Mouse (Mus musculus) c-Kit-positive CD71-negative TER-119-negative erythroid progenitor cells, embryonic 14.5 days (primary cell): ENCODE measurements around the gene Cux2.
A peak's percentile ranks its signal among the peaks of the same experiment; 100 is the strongest.

ENCODE experiments used
- DNase-seq: peaks from one replicate; pipeline ENCODE4 v3.0.0-alpha.2; 2013; ENCODE audit warnings: low read depth

The Cux2 gene

DNA sequence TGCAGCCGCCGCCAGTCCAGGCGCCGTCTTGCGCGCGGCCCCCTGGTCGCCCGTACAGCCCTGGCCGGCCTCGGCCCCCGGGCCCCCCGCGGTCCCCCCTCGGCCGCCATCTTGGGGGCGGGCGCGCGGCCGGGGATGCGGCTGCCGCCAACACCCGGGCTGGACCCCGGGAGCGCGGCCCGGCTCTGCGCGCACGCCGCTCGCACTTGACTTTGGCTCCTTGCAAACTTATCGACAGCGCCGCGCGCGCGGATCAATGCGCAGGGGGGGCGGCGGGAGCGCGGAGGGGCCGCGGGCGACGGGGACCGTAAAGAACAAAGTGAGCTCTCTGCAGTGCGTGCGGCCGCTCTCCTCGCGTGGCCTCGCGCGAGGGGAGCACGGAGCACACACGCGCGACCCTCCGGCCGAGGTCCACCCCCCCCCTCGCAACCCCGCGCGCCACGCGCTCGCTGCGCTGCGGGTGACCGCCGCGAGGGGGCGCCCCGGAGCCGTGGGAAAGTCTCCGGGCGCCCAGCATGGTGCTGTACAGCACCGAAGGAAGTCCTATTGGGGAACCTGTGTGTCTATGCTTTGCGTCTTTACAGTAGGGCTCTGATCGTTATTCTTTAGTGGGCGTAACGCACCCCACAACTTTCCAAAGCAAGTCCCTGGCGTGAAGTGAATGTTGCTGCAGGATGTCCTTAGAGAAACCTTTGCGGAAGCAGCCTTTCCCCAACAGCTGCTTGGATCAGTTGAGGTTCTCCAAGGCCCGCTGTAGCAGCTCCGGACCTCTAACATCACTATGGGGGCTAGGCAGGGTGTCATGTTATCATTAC is at the start of gene Cux2:
Cux2 (minus strand) TSS at position 86 of the 815 bp plus-strand sequence.
- no peak for DNase-seq

DNA sequence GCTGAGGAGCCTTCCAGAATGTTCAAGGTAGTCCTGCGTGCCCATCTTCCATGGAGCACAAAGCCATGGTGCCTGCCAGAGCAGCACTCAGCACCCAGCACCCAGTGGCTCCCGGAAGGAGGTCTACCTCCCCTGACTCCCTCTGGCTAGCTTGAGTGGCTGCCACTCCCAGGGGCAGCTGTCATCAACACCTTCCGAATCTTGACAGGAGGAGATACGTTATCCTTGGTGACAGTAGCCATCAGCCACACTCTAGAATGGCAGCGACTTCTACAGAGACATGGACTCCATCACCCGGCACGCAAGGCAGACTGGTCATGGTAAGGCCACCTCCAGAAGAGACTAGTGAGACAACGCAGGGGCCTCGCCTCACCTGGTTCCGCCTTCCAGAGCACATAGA is 44.5 kb upstream of the Cux2 start:
- DNase-seq: no peak

DNA sequence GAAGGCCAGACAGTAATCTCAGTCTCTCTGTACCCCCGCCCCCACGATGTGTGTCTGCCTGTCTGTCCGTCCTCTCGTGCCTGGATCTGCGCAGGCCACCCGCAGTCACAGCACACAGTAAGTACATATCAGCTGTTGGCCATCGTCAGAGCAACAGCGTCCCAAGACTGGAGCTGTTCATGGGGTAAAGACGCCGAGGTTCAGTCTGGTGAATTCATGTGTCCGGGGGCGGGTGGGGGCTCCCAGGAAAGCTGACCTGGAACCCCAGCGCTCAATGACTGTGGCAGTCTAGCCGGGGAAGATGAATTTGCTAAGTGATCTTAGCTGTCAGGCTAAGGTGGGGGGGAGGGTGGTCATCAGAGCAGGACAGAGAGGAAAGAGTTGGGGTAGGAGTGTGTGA is 43.8 kb upstream of the Cux2 start:
- DNase-seq: no peak

DNA sequence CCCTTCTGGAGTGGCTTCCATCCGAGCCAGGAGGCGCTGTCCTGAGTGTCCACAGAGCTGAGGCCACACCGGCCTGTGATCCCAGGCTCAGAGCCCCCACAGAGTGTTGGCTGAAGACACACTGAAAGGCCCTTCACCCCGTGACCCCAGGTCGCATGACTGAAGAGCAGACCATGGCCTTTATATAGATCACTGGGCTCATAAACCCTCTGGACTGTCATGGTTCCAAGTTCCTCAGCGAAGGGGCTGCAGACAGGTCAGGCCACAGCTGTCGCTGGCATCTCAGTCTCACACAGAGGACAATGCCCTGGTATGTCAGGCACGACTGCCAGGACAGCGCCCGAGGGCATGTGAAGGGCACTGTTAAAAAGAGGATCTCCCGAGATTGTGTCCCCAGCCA is 42.9 kb upstream of the Cux2 start:
- no peak for DNase-seq

DNA sequence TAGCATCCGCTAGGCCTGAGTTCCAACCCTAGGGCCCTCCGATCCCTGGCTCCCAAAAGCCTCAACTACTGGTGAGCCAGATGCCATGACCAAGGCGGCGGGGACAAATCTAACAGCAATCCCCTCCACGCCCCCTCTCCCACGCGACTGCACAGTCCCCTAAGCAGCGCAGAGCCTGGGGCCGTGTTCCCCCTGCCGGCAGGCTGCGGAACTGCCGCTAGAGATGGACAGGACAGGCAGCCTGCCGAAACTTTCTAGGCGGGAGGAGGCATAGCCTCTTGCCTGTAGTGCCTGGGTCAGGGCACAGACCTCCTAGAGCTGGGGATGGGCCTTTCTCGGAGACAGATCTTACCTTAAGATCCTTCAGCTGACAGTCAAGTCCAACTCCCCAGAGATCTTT is 41.2 kb upstream of the Cux2 start:
- DNase-seq: no peak

DNA sequence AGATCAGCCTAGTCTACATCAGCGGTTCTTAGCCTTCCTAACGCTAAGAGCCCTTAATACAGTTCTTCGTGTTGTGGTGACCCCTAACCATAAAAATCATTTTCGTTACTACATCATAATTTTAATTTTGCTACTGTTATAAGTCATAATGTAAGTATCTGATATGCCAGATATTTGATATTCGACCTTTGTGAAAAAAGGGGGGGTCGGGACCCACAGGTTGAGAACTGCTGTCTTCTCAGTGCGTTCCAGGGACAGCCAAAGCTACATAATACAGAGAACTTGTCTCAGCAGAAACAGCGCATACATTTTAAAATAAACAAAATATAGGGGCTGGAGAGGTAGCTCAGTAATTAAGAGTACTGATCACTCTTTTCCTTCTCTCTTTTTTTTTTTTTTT is 39.8 kb upstream of the Cux2 start:
- no peak for DNase-seq

DNA sequence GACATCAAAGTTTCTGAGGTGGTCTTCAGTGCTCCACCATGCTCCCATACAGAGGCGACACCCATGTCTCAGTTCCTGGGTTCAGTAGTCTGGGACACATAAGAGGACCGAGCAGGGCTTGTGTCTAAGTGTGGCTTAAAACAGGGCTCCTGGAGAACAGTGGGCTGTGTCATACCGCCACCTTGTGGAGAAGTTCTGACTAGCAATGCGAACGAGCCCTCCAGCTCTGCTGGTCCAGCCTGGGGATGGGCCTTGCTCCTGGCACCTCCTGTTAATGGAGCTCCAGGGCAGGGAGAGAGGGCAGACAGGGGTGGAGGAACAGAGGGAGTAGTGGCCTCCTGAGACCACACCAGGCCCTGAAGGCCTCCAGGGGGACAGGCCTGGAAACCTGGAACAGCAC is 39.0 kb upstream of the Cux2 start:
- DNase-seq: peak; percentile 72

DNA sequence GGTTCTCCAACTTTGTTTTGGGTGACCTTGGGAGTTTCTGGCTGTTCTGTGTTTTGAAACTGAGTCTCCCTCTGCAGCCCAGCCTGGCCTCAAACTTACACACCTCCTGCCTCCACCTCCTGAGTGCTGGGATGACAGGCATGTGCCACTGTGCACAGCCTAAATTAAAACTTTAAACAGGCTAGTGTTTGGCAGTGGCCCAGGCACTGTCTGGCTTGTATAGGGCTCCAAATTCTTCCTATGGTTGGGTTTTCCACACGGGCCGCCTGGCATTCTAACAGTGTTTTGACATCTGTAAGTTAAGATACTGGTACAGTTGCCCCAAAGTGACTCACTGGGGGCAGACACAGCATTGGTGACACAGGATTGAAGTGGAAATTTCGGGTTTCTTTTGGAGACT is 36.2 kb upstream of the Cux2 start:
- no peak for DNase-seq

DNA sequence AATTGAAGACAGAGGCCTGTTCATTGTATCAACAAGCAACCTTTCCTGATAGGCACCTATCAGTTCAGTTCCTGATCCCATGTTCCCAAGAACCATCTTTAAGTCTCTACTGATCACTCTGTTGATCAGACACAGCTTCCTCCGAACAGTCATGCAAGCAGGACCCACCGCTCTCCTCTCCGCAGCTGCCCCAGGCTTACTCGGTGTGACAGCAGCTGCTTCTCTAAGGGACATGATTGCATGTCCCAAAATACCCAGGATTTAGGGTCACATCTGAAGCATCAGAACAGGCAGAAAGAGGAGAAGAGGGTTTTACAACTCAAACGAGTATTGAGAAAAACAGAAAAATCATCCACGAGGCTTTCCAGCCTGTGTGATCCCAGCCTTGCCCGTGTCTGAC is 35.4 kb upstream of the Cux2 start:
- DNase-seq: no peak

DNA sequence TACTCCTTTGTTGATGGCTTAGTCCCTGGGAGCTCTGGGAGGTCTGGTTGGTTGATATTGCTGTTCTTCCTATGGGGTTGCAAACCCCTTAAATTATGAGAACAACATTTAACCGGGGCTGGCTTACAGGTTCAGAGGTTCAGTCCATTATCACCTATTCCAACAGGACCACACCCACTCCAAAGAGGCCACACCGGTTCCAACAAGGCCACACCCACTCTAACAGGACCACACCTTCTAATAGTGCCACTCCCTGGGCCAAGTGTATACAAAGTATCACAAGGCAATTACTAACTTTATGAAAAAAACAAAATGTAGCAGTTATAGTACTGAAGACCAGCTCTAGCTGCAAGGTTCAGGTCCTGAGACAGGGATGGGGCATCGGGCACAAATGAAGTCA is 34.6 kb upstream of the Cux2 start:
- no peak for DNase-seq

DNA sequence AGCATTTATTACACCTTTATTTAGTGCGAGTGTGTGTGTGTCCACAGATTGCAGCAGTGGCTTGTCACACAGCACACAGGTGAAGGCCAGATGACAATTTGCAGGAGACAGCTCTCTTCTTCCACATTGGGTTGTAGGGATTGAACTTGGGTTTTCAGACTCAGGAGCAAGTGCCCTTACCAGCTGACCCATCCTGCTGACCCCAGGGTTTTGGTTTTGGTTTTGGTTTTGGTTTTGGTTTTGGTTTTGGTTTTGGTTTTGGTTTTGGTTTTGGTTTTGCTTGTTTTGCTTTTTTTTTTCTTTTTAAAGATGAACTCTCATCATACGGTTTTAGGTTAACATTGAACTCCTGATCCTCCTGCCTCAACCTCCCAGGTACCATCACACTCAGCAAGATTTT is 33.4 kb upstream of the Cux2 start:
- DNase-seq: no peak

DNA sequence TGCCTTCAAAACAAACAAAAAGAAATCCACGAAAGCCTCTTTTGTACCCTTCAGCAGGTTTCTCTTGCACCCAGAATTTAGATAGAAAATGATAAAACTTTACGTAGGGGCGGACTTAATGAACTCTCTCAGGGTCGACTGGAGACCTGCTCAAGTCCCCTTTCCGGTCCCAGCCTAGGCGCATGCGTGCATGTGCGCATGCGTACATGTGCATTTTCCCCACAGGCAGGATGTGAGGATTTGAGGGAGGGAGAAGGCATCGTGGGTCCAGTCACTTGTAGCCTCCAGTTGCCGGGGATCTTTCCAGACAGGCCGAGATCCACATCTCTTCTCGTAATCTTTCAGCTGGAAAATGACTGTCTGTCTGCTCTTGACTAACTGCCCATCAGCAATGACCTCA is 31.6 kb upstream of the Cux2 start:
- DNase-seq: no peak

DNA sequence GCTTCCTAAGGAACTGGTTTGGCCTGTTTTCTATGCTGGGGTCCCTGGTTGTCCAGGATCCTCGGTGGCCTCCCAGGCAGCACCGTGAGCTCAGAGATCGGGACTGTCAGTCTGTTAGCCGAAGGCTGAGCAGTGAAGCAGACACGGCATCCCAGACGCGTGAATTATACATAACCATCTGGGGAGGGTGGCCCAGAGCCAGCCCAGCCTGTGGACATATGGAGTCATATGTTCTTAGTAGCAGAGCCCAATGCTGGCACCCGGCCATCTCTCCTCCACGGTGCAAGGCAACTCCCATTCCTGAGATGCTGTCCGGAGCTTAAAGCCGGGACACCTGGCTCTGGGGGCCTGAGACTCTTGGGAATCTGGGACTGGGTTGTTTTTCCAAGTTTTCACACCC is 31.0 kb upstream of the Cux2 start:
- DNase-seq: no peak

DNA sequence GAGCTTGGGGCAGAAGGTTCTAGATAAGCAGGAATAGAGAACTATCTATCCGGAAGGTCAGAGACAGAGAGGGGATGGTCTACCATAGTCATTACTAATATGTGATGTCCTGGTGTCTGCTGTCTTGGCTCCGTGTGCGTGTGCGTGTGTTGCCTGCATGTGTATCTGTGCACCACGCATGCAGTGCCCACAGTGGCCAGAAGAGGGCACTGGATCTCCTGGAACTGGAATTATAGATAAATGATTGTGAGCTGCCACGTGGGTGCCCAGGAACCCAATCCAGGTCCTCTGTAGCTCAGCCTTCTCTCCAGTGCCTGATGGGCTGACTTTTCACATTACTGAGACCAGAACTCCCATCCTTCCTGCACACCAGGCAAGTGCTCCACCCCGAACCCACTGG is 29.9 kb upstream of the Cux2 start:
- no peak for DNase-seq

DNA sequence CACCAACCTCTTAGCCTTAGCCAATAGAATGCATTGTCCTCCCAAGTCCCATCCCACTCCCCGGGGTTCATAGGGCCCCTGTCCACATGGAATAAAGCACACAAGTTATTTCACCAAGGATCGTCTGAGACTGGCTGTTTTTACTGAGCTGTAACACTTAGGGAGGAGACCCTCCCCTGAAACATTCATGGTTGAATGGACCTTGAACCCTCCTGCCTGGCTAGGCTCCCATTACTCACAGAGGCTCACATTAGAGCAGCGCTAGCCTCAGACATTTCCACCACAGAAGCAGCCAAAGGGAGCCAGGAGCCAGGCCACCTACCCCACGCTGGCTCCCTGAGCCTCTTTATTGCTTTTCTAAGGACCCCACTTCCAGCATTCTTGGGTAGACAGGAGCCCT is 27.3 kb upstream of the Cux2 start:
- DNase-seq: no peak

DNA sequence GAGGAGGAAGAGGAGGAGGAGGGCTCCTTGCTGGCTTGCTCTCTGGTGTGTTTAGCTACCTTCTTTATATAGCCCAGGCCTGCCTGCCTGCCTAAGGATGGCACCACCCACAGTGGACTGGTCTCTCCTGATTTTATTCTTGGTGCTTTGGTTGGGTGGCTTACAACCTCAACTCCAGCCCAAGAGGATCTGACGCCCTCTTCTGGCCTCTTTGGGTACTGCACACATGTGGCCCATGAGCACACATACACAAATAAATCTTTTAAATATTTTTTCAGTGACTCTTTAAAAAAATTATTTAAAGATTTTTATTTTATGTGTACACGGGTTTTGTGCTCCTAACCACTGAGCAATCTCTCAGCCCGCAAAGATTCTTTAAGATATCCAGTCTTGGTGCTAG is 25.8 kb upstream of the Cux2 start:
- no peak for DNase-seq

DNA sequence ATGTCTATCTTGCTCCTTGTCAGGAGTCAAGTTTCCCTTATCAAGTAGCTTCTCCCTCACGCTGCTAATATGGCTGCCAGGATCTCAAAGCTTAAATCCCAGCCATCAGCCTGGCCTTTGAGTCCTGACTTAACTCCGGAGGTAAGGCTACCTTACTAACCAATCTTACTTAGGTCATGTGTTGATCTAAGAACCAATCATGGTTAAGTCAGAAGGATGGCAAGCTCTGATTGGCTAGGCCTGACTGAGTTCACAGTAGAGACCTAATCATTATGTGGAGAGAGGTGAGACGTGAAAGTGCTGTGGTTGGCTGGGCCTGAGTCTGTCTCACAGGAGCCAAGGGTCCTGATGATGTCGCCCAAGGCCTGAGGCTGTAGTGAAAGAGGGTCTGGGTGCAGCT is 22.1 kb upstream of the Cux2 start:
- no peak for DNase-seq

DNA sequence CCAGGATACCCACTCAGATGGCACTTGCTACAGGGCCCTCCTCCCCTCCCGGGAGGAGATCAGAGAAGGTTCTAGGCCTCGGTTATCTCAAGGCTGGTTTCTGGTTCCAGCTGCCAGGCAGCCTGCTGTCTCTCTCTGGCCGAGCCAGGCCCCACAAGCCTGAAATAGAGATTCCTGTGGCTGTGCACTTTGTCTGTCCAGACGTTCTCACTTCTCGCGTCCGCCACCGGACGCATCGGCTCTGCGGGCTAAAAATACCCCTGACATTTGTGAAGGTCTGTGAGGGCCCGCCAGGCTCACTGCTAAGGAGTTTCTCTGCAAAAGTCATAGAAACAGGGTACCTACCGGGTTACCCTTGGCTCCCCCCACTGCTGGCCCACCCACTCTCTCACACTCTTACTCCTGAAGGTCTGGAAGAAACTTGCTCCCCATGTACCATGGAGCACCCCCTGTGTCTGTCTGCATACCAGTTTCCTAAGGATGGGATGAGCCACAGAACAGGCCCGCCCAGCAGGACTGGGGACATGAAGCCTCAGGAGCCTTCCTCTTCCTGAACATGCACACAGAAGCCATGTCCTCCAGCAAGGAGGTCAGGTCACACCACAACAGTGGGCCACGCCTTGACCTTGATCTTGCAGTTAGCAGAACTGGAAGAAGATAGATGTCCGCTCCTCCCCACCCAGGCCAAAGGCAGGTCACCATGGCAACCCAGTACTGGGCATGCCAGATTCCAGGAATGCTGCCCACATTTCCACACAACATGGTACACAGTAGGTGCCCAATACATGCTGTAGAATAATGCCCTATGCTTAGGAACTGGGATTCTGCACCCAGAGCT is 21.3 kb upstream of the Cux2 start:
- DNase-seq: no peak

DNA sequence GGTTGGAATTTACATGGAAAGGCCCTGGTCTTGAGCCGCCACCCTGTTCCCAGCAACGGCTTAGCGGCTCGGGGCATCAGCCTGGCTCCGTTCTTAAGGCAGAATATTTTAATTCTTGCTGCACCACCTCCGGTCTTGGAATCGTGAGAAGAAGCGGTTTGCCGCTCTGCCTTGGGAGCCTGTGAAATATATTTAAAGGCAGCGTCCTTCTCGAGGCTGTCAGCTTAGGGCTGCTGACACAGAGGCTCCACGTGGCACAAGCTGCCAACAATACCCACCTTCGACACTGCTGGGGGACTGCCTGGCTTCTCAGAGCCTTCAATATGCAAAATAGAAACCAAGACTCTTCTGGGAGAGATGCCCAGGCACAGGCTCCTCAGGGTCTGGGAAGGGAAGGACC is 18.7 kb upstream of the Cux2 start:
- no peak for DNase-seq

DNA sequence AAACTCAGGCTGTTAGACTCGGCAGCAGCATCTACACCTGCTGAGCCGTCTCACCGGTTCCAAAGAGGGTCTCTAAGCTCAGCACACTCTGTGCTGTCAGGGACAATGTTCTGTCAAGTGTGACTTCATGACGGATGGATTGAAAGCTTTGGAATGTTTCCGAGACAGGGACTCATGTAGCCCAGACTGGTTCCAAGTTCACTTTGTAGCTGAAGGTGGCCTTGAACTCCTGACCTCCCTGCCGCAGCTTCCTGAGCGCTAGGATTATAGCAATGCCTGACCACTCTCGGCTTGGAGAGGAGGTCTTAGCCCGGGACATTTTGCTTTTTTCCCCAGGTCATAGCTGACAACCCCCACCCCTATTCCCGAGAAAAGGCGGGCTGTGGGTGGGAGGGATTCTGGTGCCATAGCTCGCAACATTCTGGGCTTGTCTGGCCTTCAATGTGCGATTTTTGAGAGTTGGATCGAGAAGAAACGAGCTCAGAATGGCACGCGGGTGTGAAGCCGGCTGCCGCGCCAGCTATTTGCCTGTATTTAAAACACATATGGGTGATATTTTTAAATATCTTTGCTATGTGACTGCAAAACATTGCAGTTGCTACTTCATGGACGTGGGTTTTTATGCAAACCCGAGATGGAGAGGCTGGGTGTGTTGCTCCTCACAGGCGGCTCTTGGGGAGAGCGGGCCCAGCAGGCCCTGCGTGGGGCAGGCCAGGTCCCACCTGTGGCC is 13.5 kb upstream of the Cux2 start:
- DNase-seq: no peak

DNA sequence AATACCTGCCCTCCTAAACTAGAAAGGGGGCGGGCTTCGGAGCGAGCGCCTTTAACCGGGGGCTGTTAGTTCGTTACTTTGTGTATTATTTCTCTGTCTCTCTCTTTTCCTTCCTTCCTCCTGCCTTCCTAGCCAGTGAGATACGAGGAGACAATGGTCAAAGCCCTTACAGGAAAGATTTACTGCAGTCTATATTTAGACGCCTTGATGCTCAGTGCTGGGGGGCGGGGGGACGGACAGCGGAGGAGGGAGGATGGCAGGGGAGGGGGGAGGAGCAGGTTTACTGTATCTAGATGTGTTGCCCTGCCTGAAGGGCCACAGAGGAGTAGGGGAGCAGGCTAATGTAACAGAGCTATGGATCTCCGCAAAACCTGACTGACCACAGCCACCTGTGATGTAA is 12.6 kb upstream of the Cux2 start:
- no peak for DNase-seq

DNA sequence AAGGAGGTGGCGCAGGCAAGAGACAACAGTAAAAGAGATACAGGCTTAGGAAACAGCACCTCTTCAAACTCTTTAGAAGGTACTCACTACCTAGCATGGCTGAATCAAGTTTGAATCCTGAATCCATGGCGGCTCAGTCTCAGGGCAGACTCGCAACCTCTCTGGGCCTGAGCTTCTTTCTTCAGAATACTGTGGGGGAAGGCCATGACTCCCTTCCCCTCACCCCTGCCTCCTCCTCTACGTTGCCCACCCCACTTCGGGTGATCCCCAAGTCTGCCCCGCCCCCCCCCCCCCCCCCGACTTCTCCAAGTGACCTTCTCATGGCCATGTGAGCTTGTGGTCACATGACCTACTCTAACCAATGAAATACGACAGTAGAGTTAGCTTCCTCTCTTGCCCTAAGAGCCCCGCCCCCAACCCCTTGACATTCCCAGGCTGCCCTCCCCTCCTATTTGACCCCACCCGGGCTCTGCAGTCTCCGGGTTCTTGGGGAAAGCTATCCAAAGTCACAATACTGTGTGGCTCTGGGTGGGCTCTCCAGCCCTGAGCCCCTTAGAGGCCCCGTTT is 10.9 kb upstream of the Cux2 start:
- DNase-seq: no peak
